Comparison of ENCODE assay signal across 8 mouse cellular contexts in genomic region chr1:134078802-134079476, GRCm38 (mm10). TPM values are rescaled to one million over a fixed set of nuclear protein-coding genes. Genes with fewer than 3 reads are reported as not detected.
DNase-seq lines count a peak whose midpoint lies in the region; ATAC-seq and TF ChIP-seq lines count a peak whose summit lies in the region.

Gene Btg2, minus strand, starts transcription at chr1:134079120.

- H3K4me2 ChIP-seq in forebrain, embryonic 16.5 days (ENCODE audit: low read length): peak within 1 kb of the TSS; percentile 54
- peak within 1 kb of the TSS; percentile 80 for H3K4me2 ChIP-seq in lung, embryonic 15.5 days

- H3K27me3 ChIP-seq in forebrain, embryonic 16.5 days (replicated peaks; ENCODE audit: control insufficient read depth, insufficient read depth, low read length): no peaks in the 10 kb centered on the region
- no peaks in the 10 kb centered on the region for H3K27me3 ChIP-seq in lung, embryonic 15.5 days

- no peaks in the 10 kb centered on the region for H3K9me3 ChIP-seq in ES-E14 (ENCODE audit: control insufficient read depth, insufficient read depth, low read depth, low read length)
- no peaks in the 10 kb centered on the region for H3K9me3 ChIP-seq in forebrain, embryonic 16.5 days (ENCODE audit: control insufficient read depth, low read length)
- no peaks in the 10 kb centered on the region for H3K9me3 ChIP-seq in lung, embryonic 15.5 days

- H3K4me1 ChIP-seq in ES-E14 (ENCODE audit: control insufficient read depth in 2 of 2, insufficient read depth in 2 of 2, low read length in 2 of 2, poor library complexity in 1 of 2): peaks cover 7 to 17% of the 10 kb centered on the region in 2 experiments; a peak in 2 of 4 replicates
- H3K4me1 ChIP-seq in forebrain, embryonic 16.5 days (replicated peaks; ENCODE audit: control insufficient read depth, insufficient read depth, low read length): peaks cover 48% of the 10 kb centered on the region
- peaks cover 77% of the 10 kb centered on the region for H3K4me1 ChIP-seq in lung, embryonic 15.5 days

- H3K4me3 ChIP-seq in ES-E14 (ENCODE audit: insufficient read depth in 1 of 2, low read depth in 1 of 2, low read length in 2 of 2, poor library complexity in 1 of 2, severe bottlenecking in 1 of 2): peak within 1 kb of the TSS; percentile 79 to 91
- peak within 1 kb of the TSS; percentile 88 for H3K4me3 ChIP-seq in forebrain, embryonic 16.5 days (replicated peaks; ENCODE audit: low read length)
- H3K4me3 ChIP-seq in lung, embryonic 15.5 days: peak within 1 kb of the TSS; percentile 70

- WGBS in forebrain, embryonic 16.5 days: 0% methylated on average over 52 of the region's 62 CpGs
- WGBS in lung, embryonic 15.5 days: 1% methylated on average over 62 of the region's 62 CpGs

- ATAC-seq in forebrain, embryonic 16.5 days: peak; percentile 95
- peak; percentile 95 for ATAC-seq in lung, embryonic 15.5 days (ENCODE audit: borderline replicate concordance, extremely low read depth, low FRiP score, low TSS enrichment)

- peak; percentile 95 for DNase-seq in ES-E14 (ENCODE audit: low read depth, low spot score)
- peak; percentile 99 for DNase-seq in cerebellum, adult 11-12 months
- peak; percentile 97 for DNase-seq in heart, postnatal 36 days
- DNase-seq in layer of hippocampus, adult 8-10 months (ENCODE audit: low spot score in 2 of 2): peak; percentile 94 to 96
- DNase-seq in ovary, adult 18-20 months (ENCODE audit: low spot score): peak; percentile 96
- DNase-seq in thymus, postnatal 0 days (ENCODE audit: low spot score): peak; percentile 95

- intact Hi-C loops in heart, postnatal 36 days (cut with DNase I): loop anchor here (1.0 kb wide), 2 partner anchors 18 to 20 kb away; no protein-coding TSS in a partner anchor

- peaks cover 18% of the 10 kb centered on the region for H3K36me3 ChIP-seq in ES-E14 (ENCODE audit: control insufficient read depth, insufficient read depth, low read length, poor library complexity, severe bottlenecking)
- peaks cover 3% of the 10 kb centered on the region; the same call in 1 of the 2 replicates for H3K36me3 ChIP-seq in forebrain, embryonic 16.5 days (ENCODE audit: control insufficient read depth, insufficient read depth)
- peaks cover 16% of the 10 kb centered on the region for H3K36me3 ChIP-seq in lung, embryonic 15.5 days

- no peak within 1 kb of the TSS; the same call in 1 of the 2 replicates for H3K27ac ChIP-seq in ES-E14 (ENCODE audit: insufficient read depth, low read depth, low read length, poor library complexity, severe bottlenecking)
- H3K27ac ChIP-seq in forebrain, embryonic 16.5 days (ENCODE audit: low read length): peak within 1 kb of the TSS; percentile 81
- peak within 1 kb of the TSS; percentile 93 for H3K27ac ChIP-seq in lung, embryonic 15.5 days

- in situ Hi-C loops in ES-E14 (cut with MboI; ENCODE audit: low sequenced_read_pairs in 2 of 2, unreplicated experiment in 2 of 2): no loop called here

- H3K9ac ChIP-seq in ES-E14 (ENCODE audit: insufficient read depth, low read depth, low read length, poor library complexity, severe bottlenecking): peak within 1 kb of the TSS; percentile 82
- H3K9ac ChIP-seq in forebrain, embryonic 16.5 days (replicated peaks; ENCODE audit: low read depth, low read length): peak within 1 kb of the TSS; percentile 84
- H3K9ac ChIP-seq in lung, embryonic 15.5 days: peak within 1 kb of the TSS; percentile 75

TF ChIP-seq in ES-E14, 5 proteins besides CTCF, POLR2A, EP300 and RAD21:
- TF ChIP-seq ZNF384 (IDR thresholded peaks at IDR 0.05; ENCODE audit: low read depth, low read length) (no peak), CHD2 (IDR thresholded peaks at IDR 0.05; ENCODE audit: low read depth, low read length) (no peak), MAFK (IDR thresholded peaks at IDR 0.05; ENCODE audit: insufficient read depth, low read depth, low read length) (no peak; the same call in 1 of the 2 replicates), ZC3H11A (IDR thresholded peaks at IDR 0.05; ENCODE audit: borderline replicate concordance, low read depth, low read length) (no peak)
TF ChIP-seq in ES-E14: peak in this region for 0.

RNA-seq across cellular contexts. Expression of gene Btg2, which starts in this region (rescaled TPM):
- 40.2 and 47.5 TPM in 2 replicates for total RNA-seq in ES-E14 (2012; rRNA removed)
- 56.0 and 66.4 TPM in 2 replicates for polyA plus RNA-seq in forebrain, embryonic 16.5 days (2015; fragmentation: Nextera tagmentation; extraction: Ambion mirVana)
- 10 to 100 TPM; 26.6 to 61.0 TPM for total RNA-seq in heart, postnatal 36 days (2021)
- 10 to 100 TPM; 14.4 to 18.4 (median 17.3) TPM for total RNA-seq in layer of hippocampus, adult 8-10 months (2022)
- 111 and 115 TPM in 2 replicates for polyA plus RNA-seq in lung, embryonic 15.5 days (2015; fragmentation: Nextera tagmentation; extraction: Ambion mirVana)
- polyA plus RNA-seq in thymus, postnatal 0 days (2015; fragmentation: Nextera tagmentation; extraction: Ambion mirVana): 315 and 335 TPM in 2 replicates
